Mouse (Mus musculus) 3134 (cell line): ENCODE measurements around the gene Coro1b.

ENCODE experiments used
- DNase-seq: peaks from one replicate; pipeline ENCODE4 v3.0.0-alpha.2; 2011; ENCODE audit warnings: low spot score; ENCODE audit not compliant: insufficient read length; ENCODE audit errors: extremely low read depth

Coro1b gene

DNA sequence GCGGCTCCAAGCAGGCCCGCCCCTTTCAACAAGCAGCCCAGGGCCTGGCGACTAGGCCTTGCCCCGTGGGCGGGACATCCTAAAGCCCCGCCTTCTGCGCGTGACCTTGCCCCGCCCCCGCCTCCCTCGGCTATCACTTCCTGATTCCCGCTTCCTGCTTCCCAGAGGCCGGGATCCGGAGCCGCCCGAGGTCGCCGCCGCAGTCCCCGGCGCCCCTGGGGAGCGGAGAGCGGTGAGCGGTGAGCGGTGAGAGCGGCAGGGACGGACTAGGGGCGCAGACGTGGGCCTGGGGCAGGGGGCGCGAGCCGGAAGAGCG, at the start of gene Coro1b:
Gene Coro1b (plus strand): TSS at position 129 of the 316 bp plus-strand sequence.
- DNase-seq: peak; percentile 96

DNA sequence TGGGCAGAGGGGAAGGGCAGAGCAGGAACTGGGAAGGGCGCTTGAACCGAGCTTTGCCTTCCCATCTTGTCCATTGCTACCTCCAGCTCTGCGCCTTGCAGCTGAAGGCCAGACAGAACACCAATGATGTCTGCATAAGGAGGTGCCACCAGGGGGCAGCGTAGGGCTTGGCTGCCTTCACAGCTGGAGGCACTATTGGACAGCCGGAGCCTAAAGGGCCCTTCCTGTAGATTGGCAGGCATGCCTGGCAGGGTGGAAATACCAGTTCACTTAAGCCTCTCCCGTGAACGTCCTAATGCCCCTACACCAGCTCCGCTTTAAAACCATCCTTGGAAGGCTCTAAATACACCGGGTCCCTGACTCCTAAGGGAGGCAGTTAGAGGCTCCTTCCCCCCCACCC, 49.4 kb upstream of the Coro1b start:
- DNase-seq: peak; percentile 73

DNA sequence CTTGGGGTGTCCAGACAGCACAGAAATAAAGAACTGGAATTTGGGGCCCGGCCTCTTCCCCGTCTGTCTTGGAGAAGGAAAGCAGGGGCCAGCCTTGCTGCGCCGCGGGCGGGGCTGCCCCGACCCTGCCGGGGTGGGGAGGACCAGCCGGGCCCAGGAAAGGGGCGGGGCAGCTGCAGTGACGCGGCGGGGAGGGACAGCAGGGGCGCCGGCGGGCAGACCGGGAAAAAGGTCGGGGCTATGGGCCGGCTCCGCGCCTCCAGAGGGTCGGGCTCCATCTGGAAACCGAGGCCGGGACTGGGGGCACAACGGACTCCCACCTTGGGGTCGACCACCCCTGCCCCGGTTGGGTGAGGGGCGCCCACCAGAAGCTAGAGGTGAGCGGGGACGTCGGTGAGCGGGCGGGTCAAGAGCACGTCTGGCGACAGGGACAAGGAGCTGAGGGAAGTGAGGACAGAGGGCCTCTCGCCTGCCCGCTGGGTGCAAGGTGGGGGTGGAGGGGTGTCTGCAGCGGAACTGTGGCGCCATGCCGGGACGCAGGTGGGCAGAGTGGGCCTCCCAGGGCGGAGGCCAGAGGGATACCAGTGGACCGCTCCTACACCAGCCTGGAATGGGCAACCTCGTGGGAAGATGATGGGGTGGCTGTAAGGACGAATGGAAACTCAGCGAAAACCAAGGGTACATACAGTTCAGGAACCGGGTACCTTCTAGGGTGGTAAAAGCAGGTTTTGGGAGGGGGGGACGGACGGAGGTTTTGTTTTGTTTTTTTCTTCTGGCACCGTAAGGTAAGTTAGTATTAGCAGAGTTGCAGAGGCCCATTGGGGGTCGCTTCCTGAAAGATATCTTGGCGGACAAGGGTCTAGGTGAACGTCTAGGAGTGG, 48.3 kb upstream of the Coro1b start, which contains the start of gene Pitpnm1:
Gene Pitpnm1 (plus strand): TSS at position 162 of the 881 bp plus-strand sequence.
- peak; percentile 83 for DNase-seq

DNA sequence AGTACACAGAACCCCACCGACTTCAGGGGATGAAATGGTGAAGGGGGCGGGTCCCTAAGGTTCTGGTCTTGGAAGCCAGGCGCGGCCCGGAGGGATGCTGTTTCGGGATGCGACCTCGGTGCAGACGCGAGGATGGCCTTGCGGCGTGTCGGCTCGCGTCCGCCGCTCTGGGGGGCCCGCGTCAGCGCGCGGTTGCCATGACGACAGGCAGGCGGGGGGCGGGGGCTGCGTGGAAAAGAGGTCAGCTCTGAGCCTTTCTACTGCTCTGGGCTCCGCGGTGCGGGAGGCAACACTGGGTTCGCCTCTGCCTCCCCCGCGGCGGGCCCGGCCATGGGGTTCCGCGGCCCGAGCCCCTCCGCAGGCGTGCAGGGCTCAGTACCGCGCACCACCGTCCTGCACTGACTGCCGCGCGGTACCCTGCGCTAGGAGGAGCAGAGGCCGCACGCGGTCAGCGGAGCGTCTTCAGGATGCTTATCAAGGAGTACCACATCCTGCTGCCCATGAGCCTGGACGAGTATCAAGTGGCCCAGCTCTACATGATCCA, 47.6 kb upstream of the Coro1b start:
- DNase-seq: no peak

DNA sequence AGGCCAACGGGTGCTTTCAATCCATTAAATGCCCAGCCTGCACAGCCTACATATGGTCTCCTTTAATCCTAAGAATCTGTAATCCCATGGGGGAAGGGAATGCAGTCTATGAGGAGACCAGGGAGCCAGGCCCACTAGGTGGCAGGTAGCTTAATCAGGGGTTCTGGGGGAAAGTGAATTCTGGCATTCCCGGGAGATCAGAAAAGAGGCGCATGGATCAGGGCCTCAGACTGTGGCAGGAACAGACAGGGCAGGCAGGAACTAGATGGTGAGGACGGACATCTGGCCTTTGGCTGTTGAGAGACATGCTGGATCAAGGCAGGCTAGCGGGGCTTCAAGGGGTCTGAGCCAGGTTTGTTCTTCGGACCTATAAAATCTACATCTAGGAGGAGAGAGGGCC, 47.0 kb upstream of the Coro1b start:
- no peak for DNase-seq

DNA sequence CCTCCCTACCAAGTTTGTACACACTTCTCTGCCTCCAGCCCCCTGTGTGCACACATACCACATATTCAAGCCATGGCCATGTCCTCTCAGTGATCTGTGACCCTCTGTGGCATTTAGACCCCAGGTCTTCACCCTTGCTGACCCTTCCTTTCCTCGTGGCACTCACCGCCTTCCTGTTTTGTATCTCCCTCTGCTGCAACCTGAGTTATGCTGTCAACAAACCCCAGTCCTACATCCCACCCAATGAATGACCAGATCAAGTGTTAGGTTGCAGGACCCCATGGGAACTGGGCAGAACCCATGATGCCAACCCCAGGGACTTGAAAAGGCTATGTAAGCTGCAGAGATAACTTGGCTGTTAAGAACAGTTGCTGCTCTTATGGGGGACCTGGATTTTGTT, 46.4 kb upstream of the Coro1b start:
- DNase-seq: no peak

DNA sequence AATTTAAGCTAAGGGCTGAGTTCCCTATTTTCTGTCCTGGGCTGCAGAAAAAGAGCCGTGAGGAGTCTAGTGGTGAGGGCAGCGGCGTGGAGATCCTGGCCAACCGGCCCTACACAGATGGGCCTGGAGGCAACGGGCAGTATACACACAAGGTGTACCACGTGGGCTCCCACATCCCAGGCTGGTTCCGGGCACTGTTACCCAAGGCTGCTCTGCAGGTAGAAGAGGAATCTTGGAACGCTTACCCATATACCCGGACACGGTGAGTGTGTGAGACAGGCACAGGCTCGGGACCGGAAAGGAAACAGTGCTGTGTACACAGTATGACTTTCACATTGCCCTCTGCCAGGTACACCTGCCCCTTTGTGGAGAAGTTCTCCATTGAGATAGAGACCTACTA, 45.8 kb upstream of the Coro1b start:
- DNase-seq: no peak

DNA sequence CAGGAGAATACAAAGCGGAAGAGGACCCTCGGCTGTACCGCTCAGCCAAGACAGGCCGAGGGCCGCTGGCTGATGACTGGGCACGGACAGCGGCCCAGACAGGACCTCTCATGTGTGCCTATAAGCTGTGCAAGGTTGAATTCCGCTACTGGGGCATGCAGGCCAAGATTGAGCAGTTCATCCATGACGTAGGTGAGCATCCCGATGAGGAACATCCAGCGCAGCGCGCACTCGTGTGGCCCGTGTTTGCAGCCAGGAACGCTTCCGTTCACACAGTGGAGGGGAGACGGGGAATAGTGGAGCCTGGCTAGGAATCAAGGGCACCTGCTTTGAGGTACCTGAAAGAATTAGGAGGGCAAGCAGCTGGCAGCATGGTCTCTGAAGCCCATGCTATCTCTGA, 45.1 kb upstream of the Coro1b start:
- no peak for DNase-seq

DNA sequence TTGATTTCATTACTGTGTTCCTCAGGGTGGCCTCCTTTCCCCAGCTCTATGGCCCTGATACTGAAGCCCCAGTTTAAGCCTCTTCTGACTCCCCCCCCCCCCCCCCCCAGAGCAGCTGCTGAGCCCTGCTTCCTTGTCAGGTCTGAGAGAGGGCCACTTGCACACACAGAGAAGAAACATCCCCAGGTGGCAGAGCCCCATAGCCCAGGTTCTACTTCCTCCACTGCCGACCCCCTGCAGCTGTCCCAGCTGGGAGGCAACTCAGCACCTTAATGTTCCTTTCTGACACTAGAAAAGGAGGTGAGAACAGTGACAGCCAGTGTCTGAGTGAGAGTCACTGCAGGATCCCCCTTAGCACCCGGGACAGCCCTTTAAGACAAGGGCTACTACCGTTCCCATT, 44.6 kb upstream of the Coro1b start:
- no peak for DNase-seq

DNA sequence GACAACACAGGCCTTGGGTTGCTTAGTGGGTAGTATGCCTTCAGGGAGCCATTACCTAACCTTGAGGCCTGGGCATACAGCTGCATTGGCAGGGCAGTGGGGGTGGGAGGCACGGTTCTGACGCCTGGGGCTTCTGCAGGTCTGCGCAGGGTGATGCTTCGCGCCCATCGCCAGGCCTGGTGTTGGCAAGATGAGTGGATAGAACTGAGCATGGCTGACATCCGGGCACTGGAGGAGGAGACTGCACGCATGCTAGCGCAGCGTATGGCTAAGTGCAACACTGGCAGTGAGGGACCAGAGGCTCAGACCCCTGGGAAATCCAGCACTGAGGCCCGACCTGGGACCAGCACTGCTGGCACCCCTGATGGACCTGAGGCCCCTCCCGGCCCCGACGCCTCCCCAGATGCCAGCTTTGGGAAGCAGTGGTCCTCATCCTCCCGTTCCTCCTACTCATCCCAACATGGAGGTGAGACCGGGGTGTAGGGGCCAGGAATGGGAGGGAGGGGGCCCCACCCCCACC, 43.7 kb upstream of the Coro1b start:
- DNase-seq: no peak

DNA sequence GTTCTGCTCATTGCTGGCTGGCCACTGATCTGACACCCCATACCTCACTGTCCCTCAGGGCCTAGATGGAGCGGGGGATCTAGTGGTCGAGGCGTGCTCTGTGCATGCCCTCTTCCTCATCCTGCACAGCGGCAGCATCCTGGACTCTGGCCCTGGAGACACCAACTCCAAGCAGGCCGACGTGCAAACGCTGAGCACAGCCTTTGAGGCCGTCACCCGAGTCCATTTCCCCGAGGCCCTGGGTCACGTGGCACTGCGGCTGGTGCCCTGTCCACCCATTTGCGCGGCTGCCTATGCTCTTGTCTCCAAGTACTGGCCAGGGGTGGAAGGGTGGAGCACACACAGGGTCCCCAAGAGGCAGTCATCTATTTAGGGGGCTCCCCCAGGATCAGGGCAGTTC, 41.8 kb upstream of the Coro1b start:
- no peak for DNase-seq

DNA sequence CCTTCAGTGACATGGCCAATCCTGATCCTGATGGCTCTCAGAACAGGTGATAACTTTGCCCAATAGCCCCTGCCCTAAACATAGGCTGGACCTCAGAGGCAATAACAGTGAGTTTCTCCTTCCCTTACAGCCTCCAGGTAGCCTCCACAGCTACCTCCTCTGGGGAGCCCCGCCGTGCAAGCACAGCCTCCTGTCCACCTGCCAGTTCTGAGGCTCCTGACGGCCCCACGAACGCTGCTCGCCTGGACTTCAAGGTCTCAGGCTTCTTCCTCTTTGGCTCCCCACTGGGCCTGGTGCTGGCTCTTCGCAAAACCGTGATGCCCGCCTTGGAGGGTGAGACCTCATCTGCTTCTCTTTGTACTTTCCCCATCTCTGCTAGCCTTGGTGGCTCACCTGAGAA, 39.9 kb upstream of the Coro1b start:
- no peak for DNase-seq

DNA sequence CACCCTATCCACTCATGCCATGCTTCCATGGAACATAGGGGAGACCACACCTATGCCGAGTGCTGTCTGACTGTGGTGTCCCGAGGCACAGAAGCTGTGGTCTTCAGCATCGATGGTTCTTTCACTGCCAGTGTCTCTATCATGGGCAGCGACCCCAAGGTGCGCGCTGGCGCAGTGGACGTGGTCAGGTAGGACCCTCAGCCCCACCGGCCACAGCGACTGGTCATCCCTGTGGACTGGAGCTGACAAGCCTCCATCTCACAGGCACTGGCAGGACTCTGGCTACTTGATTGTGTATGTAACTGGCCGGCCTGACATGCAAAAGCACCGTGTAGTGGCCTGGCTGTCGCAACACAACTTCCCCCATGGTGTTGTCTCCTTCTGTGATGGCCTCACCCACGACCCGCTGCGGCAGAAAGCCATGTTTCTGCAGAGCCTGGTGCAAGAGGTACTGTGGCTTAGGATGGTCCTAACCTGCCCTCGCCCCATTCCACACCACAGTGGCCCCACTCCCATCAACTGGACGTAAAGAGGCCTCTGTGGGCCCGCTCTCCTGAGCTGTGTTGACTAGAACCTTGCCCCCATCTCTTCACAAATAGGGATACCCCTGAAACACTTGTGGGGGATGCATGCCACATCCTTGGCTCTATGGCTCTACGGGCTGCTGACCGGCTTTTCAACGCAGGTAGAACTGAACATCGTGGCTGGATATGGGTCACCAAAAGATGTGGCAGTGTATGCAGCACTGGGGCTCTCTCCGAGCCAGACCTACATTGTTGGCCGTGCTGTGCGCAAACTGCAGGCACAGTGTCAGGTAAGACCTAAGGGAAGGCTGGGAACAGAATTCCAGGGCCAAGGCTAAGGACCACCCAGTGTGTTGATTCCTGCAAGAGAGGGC, 36.1 kb upstream of the Coro1b start:
- no peak for DNase-seq

DNA sequence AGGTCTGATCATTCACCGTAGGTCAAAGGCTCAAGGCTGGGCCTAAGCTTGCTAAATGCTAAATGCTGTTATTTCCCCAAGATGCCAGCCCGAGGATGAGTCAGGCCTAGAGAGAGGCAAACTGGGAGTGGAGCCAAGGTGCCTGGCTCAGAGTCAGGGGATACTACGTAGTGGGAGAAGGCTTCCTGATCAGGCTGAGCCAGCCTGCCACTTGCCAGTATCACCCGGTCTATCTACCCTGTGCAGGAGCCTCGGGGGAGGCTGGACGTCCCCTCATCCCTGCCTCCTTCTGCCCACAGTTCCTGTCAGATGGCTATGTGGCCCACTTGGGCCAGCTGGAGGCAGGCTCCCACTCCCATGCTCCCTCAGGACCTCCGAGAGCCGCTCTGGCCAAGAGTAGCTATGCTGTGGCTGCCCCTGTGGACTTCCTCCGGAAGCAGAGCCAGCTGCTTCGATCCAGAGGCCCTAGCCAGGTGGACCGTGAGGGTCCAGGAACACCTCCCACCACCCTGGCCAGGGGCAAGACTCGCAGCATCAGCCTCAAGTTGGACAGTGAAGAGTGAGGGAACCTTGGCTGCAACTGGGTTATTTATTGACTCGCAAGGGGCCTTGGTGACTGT, 35.1 kb upstream of the Coro1b start:
- peak; percentile 84 for DNase-seq

DNA sequence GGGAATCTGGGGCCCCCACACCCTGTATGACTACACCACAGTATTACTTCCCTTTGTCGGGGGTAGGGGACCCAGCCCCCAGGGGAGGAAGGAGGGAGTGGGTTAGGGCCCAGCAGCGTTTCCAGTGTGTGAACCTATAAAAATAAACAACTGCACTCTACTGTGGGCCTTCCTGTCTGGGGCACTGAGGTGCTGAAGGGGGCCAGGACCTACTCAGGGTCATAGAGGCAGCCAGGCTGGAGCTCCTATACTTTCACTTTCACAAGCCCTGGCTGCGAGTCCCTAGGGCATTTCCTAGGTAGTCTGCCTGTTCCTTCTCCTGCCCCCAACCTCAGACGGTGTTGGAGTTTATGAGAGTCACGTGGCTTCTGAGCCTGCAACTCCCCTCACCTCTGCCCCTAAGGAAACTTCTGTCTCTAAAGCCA, 34.6 kb upstream of the Coro1b start:
- DNase-seq: no peak

DNA sequence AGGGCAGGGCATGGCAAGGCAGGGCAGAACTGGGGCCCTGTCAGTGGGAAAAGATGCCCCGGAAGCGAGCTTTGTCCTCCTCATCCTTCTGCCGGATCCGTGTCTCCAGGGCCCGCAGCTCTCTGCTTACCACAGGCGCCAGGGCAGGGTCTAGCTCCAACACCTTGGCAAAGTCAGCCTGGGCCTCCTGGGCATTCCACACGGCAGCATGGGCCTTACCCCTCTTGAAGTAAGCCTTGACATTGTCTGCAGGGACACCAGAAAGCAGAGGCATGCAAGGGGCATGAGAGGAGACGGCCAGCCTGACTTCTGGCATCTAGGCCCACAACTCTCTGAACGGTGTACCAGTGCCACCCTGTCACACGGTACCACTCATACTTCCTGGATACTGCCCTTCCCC, 33.9 kb upstream of the Coro1b start:
- no peak for DNase-seq

DNA sequence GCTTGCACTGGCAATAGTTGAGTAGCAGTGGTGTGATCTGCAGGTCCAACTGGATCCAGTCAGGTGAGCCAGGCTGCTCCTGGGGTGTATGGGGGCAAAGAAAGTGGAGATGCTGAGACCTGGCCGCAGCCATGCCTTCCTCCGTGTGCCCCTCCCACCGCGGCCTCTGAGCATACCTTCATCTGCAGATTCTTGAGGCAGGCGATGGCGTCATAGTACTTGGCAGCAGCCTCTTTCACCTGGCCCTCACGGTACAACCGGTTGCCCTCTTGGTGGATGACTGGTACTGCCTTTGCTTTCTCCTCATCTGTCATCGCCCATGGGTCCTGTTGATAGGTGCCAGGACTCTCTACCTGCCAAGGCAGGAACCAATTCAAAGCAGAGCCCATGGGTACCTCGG, 33.3 kb upstream of the Coro1b start:
- DNase-seq: no peak

DNA sequence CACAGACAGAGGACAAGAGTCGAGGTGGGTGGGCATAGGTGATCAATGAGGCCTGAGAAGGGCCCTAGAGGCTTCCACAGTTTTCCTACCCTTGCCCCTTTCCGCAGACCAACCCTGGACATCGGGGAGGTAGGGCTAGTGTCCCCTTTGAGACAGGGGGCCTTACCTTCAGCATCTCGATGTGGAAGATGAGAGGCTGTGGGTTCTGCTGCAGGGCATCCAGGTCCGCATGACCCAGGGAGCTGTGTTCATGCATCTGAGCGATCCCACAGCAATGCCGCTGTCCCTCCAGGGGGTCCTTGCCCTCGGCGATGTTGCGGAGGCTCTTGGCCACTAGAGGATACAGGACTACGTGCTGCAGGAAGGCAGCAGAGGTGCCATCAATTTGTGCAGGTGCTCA, 32.6 kb upstream of the Coro1b start:
- DNase-seq: no peak

DNA sequence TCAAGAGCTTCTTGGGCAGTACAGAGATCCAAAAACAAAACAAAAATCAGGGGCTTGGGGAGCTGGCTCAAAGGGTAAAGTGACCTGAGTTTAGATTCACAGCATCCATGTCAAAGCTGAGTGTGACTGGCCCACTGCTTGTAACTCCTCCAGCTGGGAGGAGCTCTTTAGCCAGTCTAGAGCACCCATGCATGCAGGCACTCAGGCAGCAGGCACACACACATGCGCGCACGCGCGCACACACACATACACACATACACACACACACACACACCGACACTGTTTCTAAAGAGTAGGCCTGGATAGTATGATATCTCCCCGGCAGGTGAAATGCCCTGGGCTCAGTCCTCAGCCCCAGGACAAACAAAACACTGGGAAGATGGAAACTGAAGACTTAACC, 31.4 kb upstream of the Coro1b start:
- no peak for DNase-seq

DNA sequence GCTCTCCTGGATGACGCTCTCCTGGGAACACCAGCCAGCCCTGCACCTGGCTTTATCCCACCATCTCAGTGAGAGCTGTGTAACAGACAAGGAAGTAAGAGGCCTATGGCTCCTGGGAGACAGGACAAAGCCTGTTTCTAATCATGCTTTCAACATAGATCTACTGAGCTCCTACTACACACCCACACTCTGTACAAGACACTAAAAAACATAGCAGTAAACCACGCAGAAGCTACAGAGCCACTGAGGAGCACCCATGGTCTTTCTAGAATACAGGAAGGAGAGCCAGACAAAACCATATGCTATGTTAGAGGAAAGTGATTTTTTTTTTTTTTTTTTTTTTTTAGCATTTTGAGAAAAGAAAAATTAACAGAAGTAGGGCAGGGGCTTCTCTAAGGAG, 30.1 kb upstream of the Coro1b start:
- no peak for DNase-seq
